ENCODE assay signal across 7 mouse cellular contexts in the genomic region with DNA sequence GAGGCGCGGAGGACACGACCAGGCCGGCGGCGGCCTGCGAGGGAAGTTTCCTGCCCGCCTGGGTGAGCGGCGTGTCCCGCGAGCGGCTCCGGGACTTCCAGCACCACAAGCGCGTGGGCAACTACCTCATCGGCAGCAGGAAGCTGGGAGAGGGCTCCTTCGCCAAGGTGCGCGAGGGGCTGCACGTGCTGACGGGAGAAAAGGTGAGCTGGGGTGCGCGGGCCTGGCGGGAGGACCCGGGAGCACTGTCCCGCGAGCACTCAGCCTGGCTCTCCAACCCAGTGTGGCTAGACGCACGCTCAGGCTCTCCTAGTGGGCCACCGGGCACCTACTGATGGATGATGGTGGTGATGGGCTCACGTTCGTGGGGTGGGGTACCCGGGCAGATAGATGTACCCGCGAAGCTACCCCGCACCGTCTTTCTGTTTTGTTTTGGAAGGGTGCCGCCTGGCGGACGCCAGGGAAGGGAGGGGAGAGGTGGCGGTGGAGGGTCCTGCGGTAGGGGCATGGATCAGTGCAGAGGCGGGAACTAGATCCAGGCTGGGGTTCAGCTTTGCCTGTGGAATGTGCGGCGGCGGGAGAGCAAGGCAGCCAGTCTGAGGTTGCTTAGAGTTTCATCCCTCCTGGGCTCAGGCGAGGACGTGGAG. TPM values are rescaled to one million over a fixed set of nuclear protein-coding genes. Genes with fewer than 3 reads are reported as not detected.
DNase-seq lines count a peak whose midpoint lies in the region; ATAC-seq and TF ChIP-seq lines count a peak whose summit lies in the region.

No protein-coding gene starts in this region.

- peak overlapping the region; percentile 95 for H3K4me3 ChIP-seq in forebrain, embryonic 15.5 days
- peak overlapping the region; percentile 61 for H3K4me3 ChIP-seq in hindbrain, embryonic 14.5 days (replicated peaks; ENCODE audit: low read length)
- H3K4me3 ChIP-seq in limb, embryonic 14.5 days (replicated peaks; ENCODE audit: low read length): peak overlapping the region; percentile 89
- peak overlapping the region; percentile 89 for H3K4me3 ChIP-seq in midbrain, embryonic 16.5 days (ENCODE audit: low read depth, low read length)

- H3K27me3 ChIP-seq in Patski: no peaks in the 10 kb centered on the region
- H3K27me3 ChIP-seq in forebrain, embryonic 15.5 days: no peaks in the 10 kb centered on the region
- H3K27me3 ChIP-seq in hindbrain, embryonic 14.5 days (ENCODE audit: control insufficient read depth, insufficient read depth, low read length): no peaks in the 10 kb centered on the region
- no peaks in the 10 kb centered on the region for H3K27me3 ChIP-seq in limb, embryonic 14.5 days (ENCODE audit: control insufficient read depth, insufficient read depth, low read length)
- no peaks in the 10 kb centered on the region for H3K27me3 ChIP-seq in midbrain, embryonic 16.5 days (ENCODE audit: control insufficient read depth, insufficient read depth, low read depth, low read length)

- TF ChIP-seq POLR2A in limb, embryonic 14.5 days (IDR thresholded peaks at IDR 0.05; ENCODE audit: borderline replicate concordance, extremely low read depth, insufficient read depth, insufficient read length): no peak

- H3K4me1 ChIP-seq in forebrain, embryonic 15.5 days: peaks cover 53% of the 10 kb centered on the region
- peaks cover 35% of the 10 kb centered on the region for H3K4me1 ChIP-seq in hindbrain, embryonic 14.5 days (replicated peaks; ENCODE audit: control insufficient read depth, insufficient read depth, low read length)
- peaks cover 30% of the 10 kb centered on the region for H3K4me1 ChIP-seq in limb, embryonic 14.5 days (ENCODE audit: control insufficient read depth, insufficient read depth, low read length)
- H3K4me1 ChIP-seq in midbrain, embryonic 16.5 days (ENCODE audit: control insufficient read depth, insufficient read depth, low read length): peaks cover 27% of the 10 kb centered on the region

- no peak for TF ChIP-seq CTCF in Patski (IDR thresholded peaks at IDR 0.05)

- CTCF ChIA-PET in Patski (lab: Charles Lee): interaction anchor here (0.9 to 2.2 kb wide), 5 partner anchors 32 to 326 kb away, joined by 3 to 7 read pairs (median 3); no protein-coding TSS in a partner anchor

- H3K9me3 ChIP-seq in forebrain, embryonic 15.5 days: no peaks in the 10 kb centered on the region
- H3K9me3 ChIP-seq in hindbrain, embryonic 14.5 days (ENCODE audit: control insufficient read depth, low read length): no peaks in the 10 kb centered on the region
- H3K9me3 ChIP-seq in limb, embryonic 14.5 days (ENCODE audit: control insufficient read depth, low read length): 0 out of 2 replicates have a peak, but pooled peaks cover 7% of the 10 kb centered on the region
- H3K9me3 ChIP-seq in midbrain, embryonic 16.5 days (replicated peaks; ENCODE audit: control insufficient read depth, low read length, poor library complexity, severe bottlenecking): no peaks in the 10 kb centered on the region; the same call in 1 of the 2 replicates

- POLR2A ChIA-PET in Patski (lab: Charles Lee): interaction anchor here (0.6 to 1.7 kb wide), 4 partner anchors 26 to 67 kb away, joined by 3 to 5 read pairs (median 3); no protein-coding TSS in a partner anchor

- peak overlapping the region; percentile 94 for H3K9ac ChIP-seq in forebrain, embryonic 15.5 days (replicated peaks)
- peak overlapping the region; percentile 88 for H3K9ac ChIP-seq in hindbrain, embryonic 14.5 days
- H3K9ac ChIP-seq in limb, embryonic 14.5 days (ENCODE audit: low read depth, low read length, severe bottlenecking): peak overlapping the region; percentile 88
- H3K9ac ChIP-seq in midbrain, embryonic 16.5 days (ENCODE audit: low read depth, low read length): peak overlapping the region; percentile 87

- under 1% methylated on average over 48 of the region's 49 CpGs for WGBS in forebrain, embryonic 15.5 days
- WGBS in hindbrain, embryonic 14.5 days: 0% methylated on average over 48 of the region's 49 CpGs
- 0% methylated on average over 35 of the region's 49 CpGs for WGBS in limb, embryonic 14.5 days
- under 1% methylated on average over 47 of the region's 49 CpGs for WGBS in midbrain, embryonic 16.5 days

- peaks cover 6% of the 10 kb centered on the region; the same call in 1 of the 2 replicates for H3K36me3 ChIP-seq in forebrain, embryonic 15.5 days
- H3K36me3 ChIP-seq in hindbrain, embryonic 14.5 days (replicated peaks; ENCODE audit: control insufficient read depth, insufficient read depth): peaks cover 11% of the 10 kb centered on the region
- H3K36me3 ChIP-seq in limb, embryonic 14.5 days (ENCODE audit: control insufficient read depth, insufficient read depth, low read length): peaks cover 18% of the 10 kb centered on the region
- no peaks in the 10 kb centered on the region; the same call in 1 of the 2 replicates for H3K36me3 ChIP-seq in midbrain, embryonic 16.5 days (ENCODE audit: control insufficient read depth, insufficient read depth, low read length)

- no peak for DNase-seq in Patski (ENCODE audit: low read depth, low spot score)
- DNase-seq in brain, adult 2 months (ENCODE audit: low read depth, low spot score): peak; percentile 49
- peak; percentile 62 for DNase-seq in hindbrain, embryonic 14.5 days (ENCODE audit: low spot score)
- DNase-seq in limb, embryonic 14.5 days (ENCODE audit: low spot score): peak; percentile 50
- DNase-seq in testis, postnatal 10 days (ENCODE audit: low spot score): peak; percentile 53

- peak; percentile 73 for ATAC-seq in Patski
- peak; percentile 57 for ATAC-seq in forebrain, embryonic 15.5 days (replicated peaks)
- peak; percentile 59 for ATAC-seq in hindbrain, embryonic 14.5 days (ENCODE audit: low FRiP score)
- ATAC-seq in limb, embryonic 14.5 days (ENCODE audit: low FRiP score, low read depth): peak; percentile 65
- peak; percentile 50 for ATAC-seq in midbrain, embryonic 16.5 days

- in situ Hi-C loops in Patski (cut with MboI; ENCODE audit: low pct_unique_long_range_greater_than_20kb): loop anchor here (5.0 kb wide), 1 partner anchor 36 kb away; no protein-coding TSS in a partner anchor

- H3K4me2 ChIP-seq in forebrain, embryonic 15.5 days (replicated peaks): peak overlapping the region; percentile 90
- H3K4me2 ChIP-seq in hindbrain, embryonic 14.5 days (replicated peaks): peak overlapping the region; percentile 79
- H3K4me2 ChIP-seq in limb, embryonic 14.5 days (replicated peaks; ENCODE audit: low read depth, low read length, severe bottlenecking): peak overlapping the region; percentile 90
- H3K4me2 ChIP-seq in midbrain, embryonic 16.5 days (ENCODE audit: low read length): peak overlapping the region; percentile 89

- peak overlapping the region; percentile 99 for H3K27ac ChIP-seq in forebrain, embryonic 15.5 days (replicated peaks)
- H3K27ac ChIP-seq in hindbrain, embryonic 14.5 days: peak overlapping the region; percentile 92
- H3K27ac ChIP-seq in limb, embryonic 14.5 days (replicated peaks; ENCODE audit: low read depth, low read length): peak overlapping the region; percentile 97
- H3K27ac ChIP-seq in midbrain, embryonic 16.5 days (ENCODE audit: low read length): peak overlapping the region; percentile 90

RNA-seq across cellular contexts. Expression of gene Hunk, which starts 0.8 kb away (rescaled TPM):
- polyA plus RNA-seq in Patski (2021): 11.2 TPM
- 11.8 and 13.6 TPM in 2 replicates for polyA plus RNA-seq in forebrain, embryonic 15.5 days (2015; fragmentation: Nextera tagmentation; extraction: Ambion mirVana)
- 6.9 and 7.8 TPM in 2 replicates for polyA plus RNA-seq in hindbrain, embryonic 14.5 days (2014; fragmentation: Nextera tagmentation; extraction: Ambion mirVana)
- polyA plus RNA-seq in limb, embryonic 14.5 days (2012; rRNA removed): 19.9 and 21.8 TPM in 2 replicates
- 14.1 and 18.7 TPM in 2 replicates for polyA plus RNA-seq in limb, embryonic 14.5 days (2014; fragmentation: Nextera tagmentation; extraction: Ambion mirVana)
- 6.2 and 7.1 TPM in 2 replicates for polyA plus RNA-seq in midbrain, embryonic 16.5 days (2015; fragmentation: Nextera tagmentation; extraction: Ambion mirVana)
